Mouse (Mus musculus): Measurements from ENCODE around the gene Arhgap33. TPM values are rescaled to one million over a fixed set of nuclear protein-coding genes. Genes with fewer than 3 reads are reported as not detected.

Gene Arhgap33
- polyA plus RNA-seq, 1 experiment from 2014 or later: 9.7 TPM

DNA sequence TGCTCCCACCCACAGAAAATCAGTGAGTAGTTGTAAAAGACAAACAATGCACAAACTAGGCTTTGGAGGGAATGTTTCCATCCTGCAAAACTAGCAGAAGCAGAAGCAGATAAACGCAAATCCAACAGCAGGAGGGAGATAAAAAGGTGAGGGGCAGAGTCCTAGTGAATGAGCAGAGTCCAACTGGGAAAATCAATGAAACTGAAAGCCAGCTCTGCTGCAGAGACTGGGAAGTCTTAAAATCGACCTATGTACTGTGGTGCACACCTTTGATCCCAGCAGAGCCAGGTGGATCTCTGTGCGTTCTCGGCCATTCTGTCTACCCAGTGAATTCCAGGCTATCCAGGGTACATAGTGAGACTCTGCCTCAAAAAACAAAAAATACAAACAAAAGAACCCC lies 59.9 kb downstream of the Arhgap33 start:
- 0 out of 2 replicates have a peak, but pooled peaks cover 5% of the 10 kb centered on the region for H3K9me3 ChIP-seq (ENCODE audit: control insufficient read depth, low read length)
- H3K4me1 ChIP-seq (ENCODE audit: control insufficient read depth, insufficient read depth, low read length): no peaks in the 10 kb centered on the region
- no peak overlapping the region for H3K4me2 ChIP-seq (ENCODE audit: low read depth, low read length)
- H3K4me3 ChIP-seq (ENCODE audit: low read depth, low read length): no peak overlapping the region
- no peak overlapping the region for H3K27ac ChIP-seq (replicated peaks; ENCODE audit: low read depth, low read length)
- WGBS: 71% methylated on average over 4 of the region's 4 CpGs
- H3K36me3 ChIP-seq (ENCODE audit: control insufficient read depth, insufficient read depth, low read length): no peaks in the 10 kb centered on the region
- DNase-seq (ENCODE audit: low spot score) (no peak), ATAC-seq (ENCODE audit: low read depth) (no peak)
- no peak overlapping the region for H3K9ac ChIP-seq (ENCODE audit: low read depth, low read length)
- 0 out of 2 replicates have a peak, but pooled peaks cover 3% of the 10 kb centered on the region for H3K27me3 ChIP-seq (replicated peaks; ENCODE audit: control insufficient read depth, insufficient read depth, low read length)

DNA sequence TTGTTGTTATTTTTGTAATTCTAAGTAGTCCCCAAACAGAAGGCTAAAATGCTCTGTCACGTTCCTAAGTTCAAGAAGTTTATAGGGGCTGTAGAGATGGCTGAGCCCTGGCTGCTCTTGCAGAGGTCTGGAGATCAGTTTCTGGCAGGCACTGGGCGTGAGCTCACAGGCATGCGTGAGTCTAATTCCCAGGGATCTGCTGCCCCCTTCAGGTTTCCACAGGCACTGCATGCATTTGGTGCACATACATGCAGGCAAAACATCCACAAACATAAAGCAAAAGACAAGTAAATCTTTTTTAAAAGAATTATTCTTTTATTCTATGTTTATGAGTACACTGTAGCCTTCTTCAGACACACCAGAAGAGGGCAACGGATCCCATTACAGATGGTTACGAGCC lies 62.4 kb downstream of the Arhgap33 start:
- no peaks in the 10 kb centered on the region for H3K36me3 ChIP-seq (ENCODE audit: control insufficient read depth, insufficient read depth, low read length)
- H3K9me3 ChIP-seq (ENCODE audit: control insufficient read depth, low read length): 0 out of 2 replicates have a peak, but pooled peaks cover 5% of the 10 kb centered on the region
- DNase-seq (ENCODE audit: low spot score) (no peak), ATAC-seq (ENCODE audit: low read depth) (no peak)
- no peaks in the 10 kb centered on the region for H3K4me1 ChIP-seq (ENCODE audit: control insufficient read depth, insufficient read depth, low read length)
- no peak overlapping the region for H3K4me3 ChIP-seq (ENCODE audit: low read depth, low read length)
- no peak overlapping the region for H3K4me2 ChIP-seq (ENCODE audit: low read depth, low read length)
- peaks cover 7% of the 10 kb centered on the region for H3K27me3 ChIP-seq (replicated peaks; ENCODE audit: control insufficient read depth, insufficient read depth, low read length)
- no peak overlapping the region for H3K27ac ChIP-seq (replicated peaks; ENCODE audit: low read depth, low read length)
- WGBS: 49% methylated on average over 5 of the region's 5 CpGs
- H3K9ac ChIP-seq (ENCODE audit: low read depth, low read length): no peak overlapping the region

Small RNA genes within 50 kb of the gene (microRNA-seq; reads per million reads assigned to microRNA genes)
- gene Gm38670 (ENCODE audit: borderline number of aligned reads): 1.2 reads per million

Other genes with a start within 250 kb of the Arhgap33 start
- 51.8 and 58.1 TPM in 2 replicates for gene Clip3, start 243.3 kb downstream of the Arhgap33 start, polyA plus RNA-seq (2014; fragmentation: Nextera tagmentation; extraction: Ambion mirVana)
- 69.4 and 72.3 TPM in 2 replicates for gene Alkbh6, start 226.3 kb downstream of the Arhgap33 start, polyA plus RNA-seq (2014; fragmentation: Nextera tagmentation; extraction: Ambion mirVana)
- gene Syne4, start 220.3 kb downstream of the Arhgap33 start, polyA plus RNA-seq (2014; fragmentation: Nextera tagmentation; extraction: Ambion mirVana): 25.4 and 35.4 TPM in 2 replicates
- gene E130208F15Rik, start 213.3 kb downstream of the Arhgap33 start, polyA plus RNA-seq (2014; fragmentation: Nextera tagmentation; extraction: Ambion mirVana): not detected in 2 replicates
- gene Sdhaf1, start 211.2 kb downstream of the Arhgap33 start, polyA plus RNA-seq (2014; fragmentation: Nextera tagmentation; extraction: Ambion mirVana): 18.8 and 19.5 TPM in 2 replicates
- gene Lrfn3, start 172.3 kb downstream of the Arhgap33 start, polyA plus RNA-seq (2014; fragmentation: Nextera tagmentation; extraction: Ambion mirVana): 4.2 and 4.7 TPM in 2 replicates
- 82.9 and 97.0 TPM in 2 replicates for gene Tyrobp, start 121.3 kb downstream of the Arhgap33 start, polyA plus RNA-seq (2014; fragmentation: Nextera tagmentation; extraction: Ambion mirVana)
- 2.2 and 2.4 TPM in 2 replicates for gene Hcst, start 115.2 kb downstream of the Arhgap33 start, polyA plus RNA-seq (2014; fragmentation: Nextera tagmentation; extraction: Ambion mirVana)
- gene Nfkbid, start 113.3 kb downstream of the Arhgap33 start, polyA plus RNA-seq (2014; fragmentation: Nextera tagmentation; extraction: Ambion mirVana): 1.0 and 2.0 TPM in 2 replicates
- gene Aplp1, start 89.5 kb downstream of the Arhgap33 start, polyA plus RNA-seq (2014; fragmentation: Nextera tagmentation; extraction: Ambion mirVana): 51.0 and 53.6 TPM in 2 replicates
- gene Kirrel2, start 77.4 kb downstream of the Arhgap33 start, polyA plus RNA-seq (2014; fragmentation: Nextera tagmentation; extraction: Ambion mirVana): 0.45 and 0.82 TPM in 2 replicates
- 0.22 and 0.35 TPM in 2 replicates for gene Nphs1, start 76.7 kb downstream of the Arhgap33 start, polyA plus RNA-seq (2014; fragmentation: Nextera tagmentation; extraction: Ambion mirVana)
- not detected in 2 replicates for gene Prodh2, start 41.4 kb downstream of the Arhgap33 start, polyA plus RNA-seq (2014; fragmentation: Nextera tagmentation; extraction: Ambion mirVana)
- gene Hspb6, start 17.1 kb upstream of the Arhgap33 start, polyA plus RNA-seq (2014; fragmentation: Nextera tagmentation; extraction: Ambion mirVana): 16.8 and 20.4 TPM in 2 replicates
- gene Proser3, start 17.2 kb upstream of the Arhgap33 start, polyA plus RNA-seq (2014; fragmentation: Nextera tagmentation; extraction: Ambion mirVana): 8.1 and 9.9 TPM in 2 replicates
- gene Lin37, start 24.8 kb upstream of the Arhgap33 start, polyA plus RNA-seq (2014; fragmentation: Nextera tagmentation; extraction: Ambion mirVana): 45.7 and 50.5 TPM in 2 replicates
- gene U2af1l4, start 28.2 kb upstream of the Arhgap33 start, polyA plus RNA-seq (2014; fragmentation: Nextera tagmentation; extraction: Ambion mirVana): 85.4 and 88.0 TPM in 2 replicates
- gene Gm49396, start 28.3 kb upstream of the Arhgap33 start, polyA plus RNA-seq (2014; fragmentation: Nextera tagmentation; extraction: Ambion mirVana): 4.7 and 5.1 TPM in 2 replicates
- 108 and 113 TPM in 2 replicates for gene Psenen, start 28.6 kb upstream of the Arhgap33 start, polyA plus RNA-seq (2014; fragmentation: Nextera tagmentation; extraction: Ambion mirVana)
- 2.1 and 2.9 TPM in 2 replicates for gene Igflr1, start 30.4 kb upstream of the Arhgap33 start, polyA plus RNA-seq (2014; fragmentation: Nextera tagmentation; extraction: Ambion mirVana)
- 11.7 and 13.3 TPM in 2 replicates for gene Kmt2b, start 53.7 kb upstream of the Arhgap33 start, polyA plus RNA-seq (2014; fragmentation: Nextera tagmentation; extraction: Ambion mirVana)
- 0.26 and 0.45 TPM in 2 replicates for gene Zbtb32, start 63.8 kb upstream of the Arhgap33 start, polyA plus RNA-seq (2014; fragmentation: Nextera tagmentation; extraction: Ambion mirVana)
- 0.39 and 0.47 TPM in 2 replicates for gene Upk1a, start 77.8 kb upstream of the Arhgap33 start, polyA plus RNA-seq (2014; fragmentation: Nextera tagmentation; extraction: Ambion mirVana)
- 860 and 1,015 TPM in 2 replicates for gene Cox6b1, start 91.1 kb upstream of the Arhgap33 start, polyA plus RNA-seq (2014; fragmentation: Nextera tagmentation; extraction: Ambion mirVana)
- not detected in 2 replicates for gene Etv2, start 100.8 kb upstream of the Arhgap33 start, polyA plus RNA-seq (2014; fragmentation: Nextera tagmentation; extraction: Ambion mirVana)
- 93.1 and 106 TPM in 2 replicates for gene Rbm42, start 115.3 kb upstream of the Arhgap33 start, polyA plus RNA-seq (2014; fragmentation: Nextera tagmentation; extraction: Ambion mirVana)
- gene Haus5, start 129.9 kb upstream of the Arhgap33 start, polyA plus RNA-seq (2014; fragmentation: Nextera tagmentation; extraction: Ambion mirVana): 30.7 and 35.0 TPM in 2 replicates
- not detected in 2 replicates for gene Pmis2, start 136.5 kb upstream of the Arhgap33 start, polyA plus RNA-seq (2014; fragmentation: Nextera tagmentation; extraction: Ambion mirVana)
- 0.37 and 0.46 TPM in 2 replicates for gene 2200002J24Rik, start 163.9 kb upstream of the Arhgap33 start, polyA plus RNA-seq (2014; fragmentation: Nextera tagmentation; extraction: Ambion mirVana)
- 0.32 and 0.54 TPM in 2 replicates for gene Atp4a, start 177.1 kb upstream of the Arhgap33 start, polyA plus RNA-seq (2014; fragmentation: Nextera tagmentation; extraction: Ambion mirVana)
- gene Tmem147, start 194.5 kb upstream of the Arhgap33 start, polyA plus RNA-seq (2014; fragmentation: Nextera tagmentation; extraction: Ambion mirVana): 212 and 214 TPM in 2 replicates
- 0.33 and 0.38 TPM in 2 replicates for gene Gapdhs, start 208.6 kb upstream of the Arhgap33 start, polyA plus RNA-seq (2014; fragmentation: Nextera tagmentation; extraction: Ambion mirVana)
- gene Sbsn, start 216.4 kb upstream of the Arhgap33 start, polyA plus RNA-seq (2014; fragmentation: Nextera tagmentation; extraction: Ambion mirVana): 12.4 and 33.7 TPM in 2 replicates
- gene Dmkn, start 228.7 kb upstream of the Arhgap33 start, polyA plus RNA-seq (2014; fragmentation: Nextera tagmentation; extraction: Ambion mirVana): 123 and 159 TPM in 2 replicates